Mouse (Mus musculus): ENCODE measurements at regions not wholly inside any gene's neighbourhood (a gene's known extent, or its start where the extent isn't known, plus 50 kb on each side); places are given as distances from the start of the nearest gene placed in this dataset.

DNA sequence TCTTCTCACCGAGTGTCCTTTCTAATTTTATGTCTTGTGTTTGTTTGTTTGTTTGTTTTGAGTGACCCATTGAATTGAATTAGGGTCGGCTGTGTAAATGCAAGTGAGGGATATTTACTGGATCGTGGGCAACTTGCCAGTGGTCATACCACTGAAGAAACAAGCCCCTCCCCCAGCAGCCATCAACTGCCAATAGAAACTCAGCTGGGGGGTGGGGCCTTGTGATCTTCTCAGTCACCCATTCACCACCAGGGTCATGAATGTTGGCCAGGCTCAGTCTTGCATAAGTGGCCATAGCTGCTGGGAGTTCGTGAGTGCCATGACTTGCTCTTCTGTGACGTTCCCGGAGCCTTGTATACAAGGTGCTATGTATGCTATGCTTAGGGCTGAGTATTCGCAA lies 300.8 kb downstream of the Gm11011 start:
- no peaks in the 10 kb centered on the region for H3K4me1 ChIP-seq (ENCODE audit: control insufficient read depth, insufficient read depth, low read length)
- no peak overlapping the region for H3K4me2 ChIP-seq (ENCODE audit: low read depth, low read length)
- no peak for DNase-seq (ENCODE audit: low spot score)
- H3K9me3 ChIP-seq (replicated peaks; ENCODE audit: control insufficient read depth, low read length) = no peaks in the 10 kb centered on the region
- H3K4me3 ChIP-seq (ENCODE audit: low read depth, low read length) = no peak overlapping the region
- no peak overlapping the region for H3K9ac ChIP-seq (replicated peaks; ENCODE audit: low read length)
- no peaks in the 10 kb centered on the region for H3K27me3 ChIP-seq (ENCODE audit: control insufficient read depth, insufficient read depth, low read length)
- 90% methylated on average over 7 of the region's 7 CpGs for WGBS
- no peaks in the 10 kb centered on the region for H3K36me3 ChIP-seq (replicated peaks; ENCODE audit: control insufficient read depth, insufficient read depth, low read depth, low read length)
- no peak for ATAC-seq (replicated peaks; ENCODE audit: insufficient number of reproducible peaks, low FRiP score, low TSS enrichment, low read depth)
- no peak overlapping the region for H3K27ac ChIP-seq (replicated peaks; ENCODE audit: low read depth, low read length)

DNA sequence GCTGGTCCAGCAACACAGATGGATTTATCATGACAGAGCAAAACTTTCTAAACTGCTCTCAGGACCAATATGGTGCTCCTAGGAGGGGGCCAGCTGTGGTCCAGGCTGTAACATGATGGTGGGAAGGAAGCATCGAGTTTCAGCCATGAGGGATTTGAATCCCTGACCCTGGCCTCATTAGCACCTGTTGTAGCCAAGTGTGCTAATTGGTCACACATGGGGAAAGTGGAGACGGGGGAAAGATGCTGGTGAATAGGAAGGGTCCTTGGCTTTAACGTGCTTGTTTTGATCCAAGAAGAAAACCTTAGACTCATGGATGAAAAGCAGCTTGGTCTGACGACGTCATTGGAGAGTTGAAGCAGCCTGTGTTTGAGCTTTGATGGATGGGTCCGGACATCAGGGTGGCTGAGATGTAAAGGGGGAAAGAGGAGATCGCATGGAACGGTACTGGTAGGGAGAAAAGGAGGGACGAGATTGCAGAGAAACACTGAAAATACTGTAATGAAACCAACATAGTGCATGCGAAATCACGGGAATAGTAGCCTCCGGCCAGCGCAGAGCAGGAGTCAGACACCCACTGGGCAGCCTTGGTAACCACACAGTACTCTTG lies 304.9 kb downstream of the Gm11011 start:
- WGBS = 54% methylated on average over 13 of the region's 13 CpGs
- no peak overlapping the region for H3K4me3 ChIP-seq (ENCODE audit: low read depth, low read length)
- H3K9ac ChIP-seq (replicated peaks; ENCODE audit: low read length) = no peak overlapping the region
- no peaks in the 10 kb centered on the region for H3K27me3 ChIP-seq (ENCODE audit: control insufficient read depth, insufficient read depth, low read length)
- H3K9me3 ChIP-seq (replicated peaks; ENCODE audit: control insufficient read depth, low read length) = no peaks in the 10 kb centered on the region
- no peaks in the 10 kb centered on the region for H3K4me1 ChIP-seq (ENCODE audit: control insufficient read depth, insufficient read depth, low read length)
- no peak overlapping the region for H3K27ac ChIP-seq (replicated peaks; ENCODE audit: low read depth, low read length)
- ATAC-seq (replicated peaks; ENCODE audit: insufficient number of reproducible peaks, low FRiP score, low TSS enrichment, low read depth) (peak; percentile 48; the same call in 1 of the 2 replicates), DNase-seq (ENCODE audit: low spot score) (peak; percentile 72)
- no peak overlapping the region for H3K4me2 ChIP-seq (ENCODE audit: low read depth, low read length)
- H3K36me3 ChIP-seq (replicated peaks; ENCODE audit: control insufficient read depth, insufficient read depth, low read depth, low read length) = no peaks in the 10 kb centered on the region; the same call in 1 of the 2 replicates

DNA sequence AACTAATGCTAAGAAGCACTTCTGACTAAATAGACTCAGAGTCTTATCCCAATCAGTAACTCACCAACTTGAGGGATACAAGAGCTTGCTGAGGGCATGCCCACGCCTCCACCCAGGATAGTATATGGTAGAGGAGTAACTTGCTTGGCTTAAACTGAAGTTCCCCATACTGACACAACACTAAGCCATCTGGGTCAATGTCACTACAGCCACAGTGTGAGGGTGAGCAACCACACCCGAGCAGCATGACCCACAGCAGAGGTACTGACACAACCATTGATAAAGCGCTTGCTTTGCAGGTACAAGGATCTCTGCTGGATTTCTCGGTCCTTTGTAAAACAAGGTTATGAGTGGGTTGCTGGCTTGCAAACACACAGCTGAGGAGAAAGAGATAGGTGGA lies 312.2 kb downstream of the Gm11011 start:
- no peaks in the 10 kb centered on the region for H3K27me3 ChIP-seq (ENCODE audit: control insufficient read depth, insufficient read depth, low read length)
- DNase-seq (ENCODE audit: low spot score) (no peak), ATAC-seq (replicated peaks; ENCODE audit: insufficient number of reproducible peaks, low FRiP score, low TSS enrichment, low read depth) (no peak)
- H3K4me3 ChIP-seq (ENCODE audit: low read depth, low read length) = no peak overlapping the region
- H3K4me1 ChIP-seq (ENCODE audit: control insufficient read depth, insufficient read depth, low read length) = no peaks in the 10 kb centered on the region
- H3K9me3 ChIP-seq (replicated peaks; ENCODE audit: control insufficient read depth, low read length) = no peaks in the 10 kb centered on the region
- H3K4me2 ChIP-seq (ENCODE audit: low read depth, low read length) = no peak overlapping the region
- no peak overlapping the region for H3K9ac ChIP-seq (replicated peaks; ENCODE audit: low read length)
- no peaks in the 10 kb centered on the region; the same call in 1 of the 2 replicates for H3K36me3 ChIP-seq (replicated peaks; ENCODE audit: control insufficient read depth, insufficient read depth, low read depth, low read length)
- no peak overlapping the region for H3K27ac ChIP-seq (replicated peaks; ENCODE audit: low read depth, low read length)
- WGBS = 91% methylated on average over 4 of the region's 4 CpGs

DNA sequence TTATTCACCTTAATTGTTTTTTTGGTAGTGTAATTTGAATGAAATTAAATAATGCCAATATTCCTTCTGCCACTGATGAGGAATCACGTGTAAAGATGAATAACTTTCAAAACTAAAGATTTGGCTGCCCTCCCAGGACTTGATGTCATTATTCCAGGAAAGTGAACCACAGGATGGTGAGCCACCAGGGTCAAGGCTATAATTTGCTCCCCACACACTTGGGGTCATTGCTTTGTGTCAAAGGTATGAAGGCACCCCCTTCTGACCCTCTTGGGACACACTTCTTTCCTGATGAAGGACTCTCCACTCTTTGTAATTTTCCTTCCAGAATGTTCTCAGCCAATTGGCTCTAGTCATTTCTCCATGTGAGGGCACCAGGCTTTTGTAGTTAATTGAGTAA lies 313.4 kb downstream of the Gm11011 start:
- Histone ChIP-seq H3K9me3 (replicated peaks; ENCODE audit: control insufficient read depth, low read length) (no peaks in the 10 kb centered on the region), H3K4me2 (ENCODE audit: low read depth, low read length) (no peak overlapping the region), H3K27me3 (ENCODE audit: control insufficient read depth, insufficient read depth, low read length) (no peaks in the 10 kb centered on the region), H3K4me1 (ENCODE audit: control insufficient read depth, insufficient read depth, low read length) (no peaks in the 10 kb centered on the region), H3K4me3 (ENCODE audit: low read depth, low read length) (no peak overlapping the region), H3K36me3 (replicated peaks; ENCODE audit: control insufficient read depth, insufficient read depth, low read depth, low read length) (no peaks in the 10 kb centered on the region; the same call in 1 of the 2 replicates), H3K27ac (replicated peaks; ENCODE audit: low read depth, low read length) (no peak overlapping the region), H3K9ac (replicated peaks; ENCODE audit: low read length) (no peak overlapping the region)
- WGBS = 85% methylated on average over 1 of the region's 1 CpGs
- DNase-seq (ENCODE audit: low spot score) (no peak), ATAC-seq (replicated peaks; ENCODE audit: insufficient number of reproducible peaks, low FRiP score, low TSS enrichment, low read depth) (no peak)

DNA sequence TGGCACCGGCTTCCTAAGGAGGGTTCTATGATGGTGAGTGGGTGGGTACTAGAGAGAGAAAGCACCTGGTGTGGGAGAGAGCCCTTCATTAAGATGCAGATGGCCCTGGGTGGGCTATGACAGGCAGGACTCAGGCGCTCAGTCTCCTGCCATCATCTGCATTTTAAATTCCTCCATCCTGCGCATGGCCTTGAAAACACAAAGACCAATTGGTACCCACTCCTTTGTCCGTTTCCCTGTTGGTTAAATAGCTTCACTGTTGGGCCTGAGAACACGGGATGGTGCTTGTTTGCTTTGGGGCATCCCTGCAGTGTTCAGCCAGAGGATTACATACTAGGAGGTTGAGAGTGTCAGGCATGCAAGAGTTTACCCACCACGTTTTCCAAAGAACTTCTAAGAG lies 314.9 kb downstream of the Gm11011 start:
- no peak overlapping the region for H3K27ac ChIP-seq (replicated peaks; ENCODE audit: low read depth, low read length)
- 20% methylated on average over 6 of the region's 6 CpGs for WGBS

DNA sequence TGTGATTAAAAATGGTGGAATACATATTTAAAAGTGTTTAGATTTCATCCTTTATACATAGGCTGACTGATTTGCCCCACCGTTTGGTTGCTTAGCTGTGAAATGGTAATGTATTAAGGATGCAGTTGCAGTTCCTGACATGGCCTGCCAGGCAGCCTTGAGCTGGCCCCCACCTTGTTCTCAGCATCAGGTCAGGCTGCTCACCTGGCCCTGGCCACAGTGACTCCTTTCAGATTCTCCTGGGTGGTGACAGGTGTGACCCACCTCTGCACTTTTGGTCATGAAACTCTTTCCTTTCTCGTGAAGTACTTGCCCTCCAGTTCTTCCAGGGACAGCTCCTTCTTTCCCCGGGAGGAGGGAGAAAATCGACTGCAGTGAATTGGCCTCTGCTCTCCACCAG lies 315.5 kb downstream of the Gm11011 start:
- ATAC-seq (replicated peaks; ENCODE audit: insufficient number of reproducible peaks, low FRiP score, low TSS enrichment, low read depth) (no peak), DNase-seq (ENCODE audit: low spot score) (no peak)
- Histone ChIP-seq H3K36me3 (replicated peaks; ENCODE audit: control insufficient read depth, insufficient read depth, low read depth, low read length) (no peaks in the 10 kb centered on the region), H3K4me3 (ENCODE audit: low read depth, low read length) (no peak overlapping the region), H3K27ac (replicated peaks; ENCODE audit: low read depth, low read length) (no peak overlapping the region), H3K9ac (replicated peaks; ENCODE audit: low read length) (no peak overlapping the region), H3K4me1 (ENCODE audit: control insufficient read depth, insufficient read depth, low read length) (no peaks in the 10 kb centered on the region), H3K4me2 (ENCODE audit: low read depth, low read length) (no peak overlapping the region), H3K27me3 (ENCODE audit: control insufficient read depth, insufficient read depth, low read length) (no peaks in the 10 kb centered on the region), H3K9me3 (replicated peaks; ENCODE audit: control insufficient read depth, low read length) (no peaks in the 10 kb centered on the region)
- 24% methylated on average over 4 of the region's 4 CpGs for WGBS

More for the DNA sequence above, 314.9 kb downstream of the Gm11011 start:
- Histone ChIP-seq H3K27me3 (ENCODE audit: control insufficient read depth, insufficient read depth, low read length) (no peaks in the 10 kb centered on the region), H3K9ac (replicated peaks; ENCODE audit: low read length) (no peak overlapping the region), H3K4me1 (ENCODE audit: control insufficient read depth, insufficient read depth, low read length) (no peaks in the 10 kb centered on the region), H3K9me3 (replicated peaks; ENCODE audit: control insufficient read depth, low read length) (no peaks in the 10 kb centered on the region), H3K36me3 (replicated peaks; ENCODE audit: control insufficient read depth, insufficient read depth, low read depth, low read length) (no peaks in the 10 kb centered on the region; the same call in 1 of the 2 replicates), H3K4me2 (ENCODE audit: low read depth, low read length) (no peak overlapping the region), H3K4me3 (ENCODE audit: low read depth, low read length) (no peak overlapping the region)
- no peak for DNase-seq (ENCODE audit: low spot score)
- no peak for ATAC-seq (replicated peaks; ENCODE audit: insufficient number of reproducible peaks, low FRiP score, low TSS enrichment, low read depth)

DNA sequence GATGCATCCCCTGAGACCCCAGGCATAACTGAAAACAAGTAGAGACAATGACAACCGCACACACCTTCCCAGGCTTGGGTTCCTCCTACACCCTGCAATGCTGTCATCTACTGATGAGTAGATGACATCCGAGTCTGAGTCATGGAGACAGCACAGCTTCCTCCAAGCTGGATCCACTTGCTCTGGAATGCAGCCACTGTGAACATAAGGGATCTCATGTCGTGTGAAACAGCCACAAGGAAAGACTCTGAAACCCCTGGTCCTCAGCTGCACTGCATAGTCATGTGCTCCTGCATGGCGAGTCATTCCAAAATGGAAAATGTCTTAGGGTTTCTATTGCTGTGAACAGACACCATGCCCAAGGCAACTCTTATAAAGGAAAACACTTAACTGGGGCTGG lies 305.2 kb upstream of the Zfp64 start:
- no peak for ATAC-seq (replicated peaks; ENCODE audit: insufficient number of reproducible peaks, low FRiP score, low TSS enrichment, low read depth)
- DNase-seq (ENCODE audit: low spot score) = no peak
- no peak overlapping the region for H3K4me3 ChIP-seq (ENCODE audit: low read depth, low read length)
- no peaks in the 10 kb centered on the region for H3K27me3 ChIP-seq (ENCODE audit: control insufficient read depth, insufficient read depth, low read length)
- H3K27ac ChIP-seq (replicated peaks; ENCODE audit: low read depth, low read length) = no peak overlapping the region
- WGBS = 75% methylated on average over 4 of the region's 4 CpGs
- H3K9ac ChIP-seq (replicated peaks; ENCODE audit: low read length) = no peak overlapping the region
- H3K9me3 ChIP-seq (replicated peaks; ENCODE audit: control insufficient read depth, low read length) = no peaks in the 10 kb centered on the region
- H3K36me3 ChIP-seq (replicated peaks; ENCODE audit: control insufficient read depth, insufficient read depth, low read depth, low read length) = no peaks in the 10 kb centered on the region
- no peaks in the 10 kb centered on the region for H3K4me1 ChIP-seq (ENCODE audit: control insufficient read depth, insufficient read depth, low read length)
- H3K4me2 ChIP-seq (ENCODE audit: low read depth, low read length) = no peak overlapping the region

DNA sequence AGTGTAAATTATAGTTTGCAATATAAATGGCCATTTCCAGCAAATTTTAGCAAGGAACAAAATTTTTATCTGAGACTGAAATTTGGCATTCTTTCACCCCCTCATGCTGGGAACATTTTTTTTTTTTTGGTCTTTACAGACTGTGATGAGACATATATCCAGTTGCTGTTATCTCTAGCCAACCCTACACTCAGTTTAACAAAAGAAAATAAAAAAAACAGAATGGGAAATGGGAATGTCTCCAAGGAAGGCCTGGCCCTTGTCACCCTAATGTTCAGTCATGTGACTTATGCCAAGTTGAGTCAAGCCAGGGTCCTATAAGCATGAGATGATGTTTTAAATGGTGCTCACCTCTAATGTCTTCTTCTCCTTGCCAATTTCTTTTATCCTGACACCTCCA lies 289.2 kb upstream of the Zfp64 start:
- Histone ChIP-seq H3K9me3 (replicated peaks; ENCODE audit: control insufficient read depth, low read length) (no peaks in the 10 kb centered on the region), H3K27me3 (ENCODE audit: control insufficient read depth, insufficient read depth, low read length) (no peaks in the 10 kb centered on the region), H3K36me3 (replicated peaks; ENCODE audit: control insufficient read depth, insufficient read depth, low read depth, low read length) (no peaks in the 10 kb centered on the region), H3K9ac (replicated peaks; ENCODE audit: low read length) (no peak overlapping the region), H3K4me3 (ENCODE audit: low read depth, low read length) (no peak overlapping the region), H3K4me2 (ENCODE audit: low read depth, low read length) (no peak overlapping the region), H3K27ac (replicated peaks; ENCODE audit: low read depth, low read length) (no peak overlapping the region), H3K4me1 (ENCODE audit: control insufficient read depth, insufficient read depth, low read length) (no peaks in the 10 kb centered on the region)
- DNase-seq (ENCODE audit: low spot score) (no peak), ATAC-seq (replicated peaks; ENCODE audit: insufficient number of reproducible peaks, low FRiP score, low TSS enrichment, low read depth) (no peak)
